Mouse (Mus musculus) liver, embryonic 12.5 days (tissue): ENCODE data around the gene Cyp4v3. TPM values are rescaled to one million over a fixed set of nuclear protein-coding genes. Genes with fewer than 3 reads are reported as not detected.
A peak's percentile ranks its signal among the peaks of the same experiment; 100 is the strongest.

Source experiments
- ATAC-seq: fragments of 200-750 bp; cut with Nextera tagmentation; 2 replicates; pipeline ENCODE4 v1.8.0; 2017; ENCODE audit warnings: moderate number of reproducible peaks, mild to moderate bottlenecking, moderate library complexity
- H3K27ac ChIP-seq: fragments of 300-500 bp; sonication (generic); 2 replicates; pipeline ENCODE4 v1.5.1; 2016; ENCODE audit warnings: mild to moderate bottlenecking
- H3K27me3 ChIP-seq: fragments of 300-500 bp; sonication (generic); replicated peaks from 2 replicates; pipeline ENCODE4 v1.6.1; 2016; ENCODE audit warnings: mild to moderate bottlenecking, moderate library complexity
- H3K36me3 ChIP-seq: fragments of 300-500 bp; sonication (generic); 2 replicates; pipeline ENCODE4 v1.6.1; 2016; ENCODE audit warnings: mild to moderate bottlenecking, moderate library complexity
- H3K4me1 ChIP-seq: fragments of 300-500 bp; sonication (generic); 2 replicates; pipeline ENCODE4 v1.6.1; 2016
- H3K4me2 ChIP-seq: fragments of 300-500 bp; sonication (generic); 2 replicates; pipeline ENCODE4 v1.6.1; 2016; ENCODE audit warnings: mild to moderate bottlenecking, moderate library complexity
- H3K4me3 ChIP-seq: fragments of 300-500 bp; sonication (generic); 2 replicates; pipeline ENCODE4 v1.5.1; 2016; ENCODE audit warnings: mild to moderate bottlenecking, moderate library complexity
- H3K9ac ChIP-seq: fragments of 300-500 bp; sonication (generic); 2 replicates; pipeline ENCODE4 v1.6.1; 2016; ENCODE audit warnings: mild to moderate bottlenecking, moderate library complexity
- H3K9me3 ChIP-seq: fragments of 300-500 bp; sonication (generic); replicated peaks from 2 replicates; pipeline ENCODE4 v1.6.1; 2016; ENCODE audit warnings: mild to moderate bottlenecking, moderate library complexity
- WGBS: fragments of 180-500 bp; shearing (Covaris S2); methylation state at CpG from one replicate; pipeline ENCODE4 v1.1.7; 2016; ENCODE audit not compliant: insufficient replicate concordance; 5-methylcytosine and 5-hydroxymethylcytosine counted together
- polyA plus RNA-seq: library from polyadenylated mRNA; unstranded; fragments of >200 nt; fragmentation: Nextera tagmentation; extraction: Ambion mirVana; gene quantifications from 2 replicates; pipeline ENCODE4 v1.2.1, GENCODE M21; 2016

The Cyp4v3 gene
- polyA plus RNA-seq, 1 experiment from 2014 or later: 1.8 TPM

- ATAC-seq: peak; percentile 69
These were observed 68.1 kb downstream of the Cyp4v3 start for GRCm38 (mm10) chr8:45264918-45265317.

GRCm38 (mm10) chr8:45262851-45263250, 70.2 kb downstream of the Cyp4v3 start:
- 55% methylated on average over 3 of the region's 3 CpGs for WGBS
- H3K27me3 ChIP-seq: no peaks in the 10 kb centered on the region
- ATAC-seq: no peak
- no peak overlapping the region for H3K4me3 ChIP-seq
- no peak overlapping the region for H3K4me2 ChIP-seq
- no peaks in the 10 kb centered on the region for H3K4me1 ChIP-seq
- no peaks in the 10 kb centered on the region for H3K36me3 ChIP-seq
- no peak overlapping the region for H3K27ac ChIP-seq
- no peak overlapping the region for H3K9ac ChIP-seq
- H3K9me3 ChIP-seq: no peaks in the 10 kb centered on the region

More at GRCm38 (mm10) chr8:45264918-45265317, 68.1 kb downstream of the Cyp4v3 start:
- no peaks in the 10 kb centered on the region for H3K9me3 ChIP-seq
- H3K36me3 ChIP-seq: no peaks in the 10 kb centered on the region
- WGBS: 57% methylated on average over 4 of the region's 4 CpGs
- no peak overlapping the region for H3K4me2 ChIP-seq
- H3K4me3 ChIP-seq: no peak overlapping the region
- no peaks in the 10 kb centered on the region for H3K27me3 ChIP-seq
- H3K9ac ChIP-seq: no peak overlapping the region
- no peaks in the 10 kb centered on the region for H3K4me1 ChIP-seq
- H3K27ac ChIP-seq: no peak overlapping the region

- Histone ChIP-seq H3K36me3 (no peaks in the 10 kb centered on the region), H3K9ac (no peak within 1 kb of the TSS), H3K4me1 (no peaks in the 10 kb centered on the region), H3K4me3 (no peak within 1 kb of the TSS), H3K27ac (peak within 1 kb of the TSS; percentile 20; the same call in 1 of the 2 replicates), H3K9me3 (no peaks in the 10 kb centered on the region), H3K4me2 (no peak within 1 kb of the TSS), H3K27me3 (no peaks in the 10 kb centered on the region)
- ATAC-seq: 0 out of 2 replicates have a peak, but pooled peaks have one; percentile 40
- 68% methylated on average over 10 of the region's 10 CpGs for WGBS
These were observed 71.1 kb downstream of the Cyp4v3 start, which contains the start of gene F11 for GRCm38 (mm10) chr8:45261920-45262319. TSS of gene F11 (minus strand) at chr8:45262031.

- WGBS: 66% methylated on average over 8 of the region's 8 CpGs
- no peak overlapping the region for H3K4me3 ChIP-seq
- H3K9ac ChIP-seq: no peak overlapping the region
- H3K27me3 ChIP-seq: no peaks in the 10 kb centered on the region
- H3K4me1 ChIP-seq: no peaks in the 10 kb centered on the region
- no peak overlapping the region for H3K4me2 ChIP-seq
- no peak for ATAC-seq
- no peak overlapping the region for H3K27ac ChIP-seq
- no peaks in the 10 kb centered on the region for H3K9me3 ChIP-seq
- H3K36me3 ChIP-seq: no peaks in the 10 kb centered on the region
These were observed 74.6 kb downstream of the Cyp4v3 start for GRCm38 (mm10) chr8:45258421-45258820.

GRCm38 (mm10) chr8:45255040-45255439, 78.0 kb downstream of the Cyp4v3 start:
- WGBS: 75% methylated on average over 12 of the region's 12 CpGs
- no peak for ATAC-seq
- Histone ChIP-seq H3K27ac (no peak overlapping the region), H3K4me1 (no peaks in the 10 kb centered on the region), H3K4me3 (no peak overlapping the region), H3K4me2 (no peak overlapping the region), H3K9ac (no peak overlapping the region), H3K27me3 (no peaks in the 10 kb centered on the region), H3K9me3 (no peaks in the 10 kb centered on the region), H3K36me3 (no peaks in the 10 kb centered on the region)

Other genes with a start within 250 kb of the Cyp4v3 start
- 3.2 and 3.5 TPM in 2 replicates for gene F11, start 71.2 kb downstream of the Cyp4v3 start, polyA plus RNA-seq
- 0.81 and 0.91 TPM in 2 replicates for gene Klkb1, start 38.4 kb downstream of the Cyp4v3 start, polyA plus RNA-seq
- gene Gm45753, start 24.8 kb downstream of the Cyp4v3 start, polyA plus RNA-seq: 1.3 and 1.8 TPM in 2 replicates
- 3.0 and 3.2 TPM in 2 replicates for gene Fam149a, start 49.1 kb upstream of the Cyp4v3 start, polyA plus RNA-seq
- gene Tlr3, start 77.9 kb upstream of the Cyp4v3 start, polyA plus RNA-seq: 0.71 and 0.73 TPM in 2 replicates
- gene Sorbs2, start 174.6 kb upstream of the Cyp4v3 start, polyA plus RNA-seq: 3.6 and 5.2 TPM in 2 replicates